12 mouse cellular contexts compared by ENCODE assay signal in the genomic region with DNA sequence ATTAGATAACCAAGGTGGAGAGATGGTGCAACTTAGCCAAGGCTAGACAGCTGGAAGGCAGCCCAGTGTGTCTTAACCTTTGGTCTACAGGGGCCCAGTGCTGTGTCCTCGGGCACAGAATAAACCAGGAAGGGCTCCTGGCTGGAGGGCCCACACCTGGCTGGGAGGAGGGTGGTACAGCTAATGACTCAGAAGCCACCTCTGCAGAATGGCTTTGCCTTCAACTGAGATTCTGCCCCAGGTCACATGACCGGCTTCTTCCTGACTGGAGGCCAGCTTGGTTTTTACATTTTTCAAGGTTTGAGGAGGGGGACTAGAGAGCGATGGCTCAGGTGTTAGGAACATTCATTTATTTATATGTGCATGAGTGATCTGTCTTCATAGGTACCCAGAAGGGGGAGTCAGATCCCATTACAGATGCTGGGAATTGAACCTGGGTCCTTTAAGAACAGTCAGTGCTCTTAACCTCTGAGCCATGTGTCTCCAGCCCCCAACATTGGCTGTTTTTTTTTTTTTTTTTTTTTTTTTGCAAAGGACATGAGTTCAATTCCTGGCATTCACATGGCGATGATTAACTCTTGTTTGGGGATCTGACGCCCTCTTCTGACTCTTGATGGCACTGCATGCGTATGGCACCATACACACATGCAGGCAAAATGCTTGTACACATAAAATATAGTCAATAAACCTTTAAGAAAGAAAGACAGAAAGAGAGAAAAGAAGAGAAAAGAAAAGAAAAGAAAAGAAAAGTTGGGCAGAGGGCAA. TPM values are rescaled to one million over a fixed set of nuclear protein-coding genes. Genes with fewer than 3 reads are reported as not detected.
DNase-seq lines count a peak whose midpoint lies in the region; ATAC-seq and TF ChIP-seq lines count a peak whose summit lies in the region.
"Had no signal": no experiment of that assay in that cellular context is flagged by ENCODE, and none has a peak within 500 bp of the region (broad histone marks: within the 10 kb centered on the region; RNA-seq: fewer than 3 reads in every experiment).

No protein-coding gene starts in this region.

- TF ChIP-seq POLR2A in lung, adult 2 months (IDR thresholded peaks at IDR 0.05; ENCODE audit: borderline replicate concordance, extremely low read depth, low read depth, low read length), result no peak
- no peak for TF ChIP-seq POLR2A in CH12.LX (IDR thresholded peaks at IDR 0.05; ENCODE audit: low read depth, low read length)

- no peak for DNase-seq in lung, adult 2 months
- DNase-seq in lung, postnatal 25 days (ENCODE audit: low spot score), result no peak
- DNase-seq in CH12.LX (ENCODE audit: extremely low read depth), result no peak
- no peak for DNase-seq in adrenal gland, postnatal 25 days
- DNase-seq in cerebellum, postnatal 14 days, result no peak
- no peak for DNase-seq in cerebellum, adult 11-12 months
- DNase-seq: gastrocnemius, postnatal 10 days; layer of hippocampus, adult 9-11 months had no signal

- dilution Hi-C loops in CH12.LX (cut with MboI; ENCODE audit: extremely low pct_ligation_motif_present, extremely low pct_unique_long_range_greater_than_20kb, low sequenced_read_pairs), result no loop called here

- H3K4me1 ChIP-seq in lung, adult 2 months (ENCODE audit: control insufficient read depth, insufficient read depth, low read length), result peaks cover 15% of the 10 kb centered on the region
- peaks cover 10 to 14% of the 10 kb centered on the region in 2 experiments for H3K4me1 ChIP-seq in CH12.LX (ENCODE audit: control insufficient read depth in 1 of 2, insufficient read depth in 2 of 2)
- peaks cover 92% of the 10 kb centered on the region for H3K4me1 ChIP-seq in erythroblast, embryonic 14.5 days (ENCODE audit: control insufficient read depth)

- TF ChIP-seq CTCF in lung, adult 2 months (IDR thresholded peaks at IDR 0.05; ENCODE audit: insufficient read depth, low read length), result peak; percentile 40
- peak; percentile 18 to 61; a peak in 3 of 4 replicates for TF ChIP-seq CTCF in CH12.LX (conservative IDR thresholded peaks at IDR 0.05 in 1 of 2, IDR thresholded peaks at IDR 0.05 in 1 of 2; ENCODE audit: low read depth in 2 of 2, low read length in 2 of 2)

- TF ChIP-seq EP300 in CH12.LX (IDR thresholded peaks at IDR 0.05; ENCODE audit: low read length), result no peak

- no peak overlapping the region for H3K4me3 ChIP-seq in lung, adult 2 months (replicated peaks; ENCODE audit: extremely low read depth, low read depth, low read length)
- no peak overlapping the region for H3K4me3 ChIP-seq in CH12.LX (replicated peaks in 1 of 3; ENCODE audit: low read depth in 2 of 3, low read length in 2 of 3, poor library complexity in 1 of 3)
- H3K4me3 ChIP-seq in erythroblast, embryonic 14.5 days (replicated peaks), result peak overlapping the region; percentile 52
- H3K4me3 ChIP-seq: hindbrain, embryonic 10.5 days; lung, embryonic 15.5 days had no signal

- no peak overlapping the region for H3K4me2 ChIP-seq in CH12.LX (ENCODE audit: insufficient read depth, low read depth, poor library complexity, severe bottlenecking)
- H3K4me2 ChIP-seq: lung, embryonic 15.5 days had no signal

- H3K27me3 ChIP-seq in CH12.LX (replicated peaks), result no peaks in the 10 kb centered on the region
- H3K27me3 ChIP-seq in erythroblast, embryonic 14.5 days (ENCODE audit: control insufficient read depth), result no peaks in the 10 kb centered on the region; the same call in 1 of the 2 replicates
- H3K27me3 ChIP-seq: lung, embryonic 15.5 days had no signal

- TF ChIP-seq RAD21 in CH12.LX (IDR thresholded peaks at IDR 0.05; ENCODE audit: low read depth, low read length), result peak; percentile 49

- H3K9ac ChIP-seq in CH12.LX (ENCODE audit: insufficient read depth, low read depth), result no peak overlapping the region
- H3K9ac ChIP-seq: lung, embryonic 15.5 days had no signal

- no peaks in the 10 kb centered on the region for H3K9me3 ChIP-seq in CH12.LX (replicated peaks; ENCODE audit: low read length)
- H3K9me3 ChIP-seq in erythroblast, embryonic 14.5 days (ENCODE audit: control insufficient read depth, low read length), result no peaks in the 10 kb centered on the region
- H3K9me3 ChIP-seq: hindbrain, embryonic 10.5 days; lung, embryonic 15.5 days had no signal

- peak; percentile 49; the same call in 1 of the 2 replicates for ATAC-seq in megakaryocyte progenitor cell, adult 5-6 weeks (replicated peaks; ENCODE audit: poor library complexity)

- no peaks in the 10 kb centered on the region; the same call in 1 of the 2 replicates for H3K79me2 ChIP-seq in CH12.LX (replicated peaks; ENCODE audit: control insufficient read depth, extremely low read depth, insufficient read depth, poor library complexity, severe bottlenecking)

- in situ Hi-C loops in CH12.LX (cut with MboI; ENCODE audit: low pct_ligation_motif_present, low pct_unique_long_range_greater_than_20kb, low sequenced_read_pairs), result no loop called here

- H3K27ac ChIP-seq in CH12.LX (ENCODE audit: insufficient read depth, low read depth), result no peak overlapping the region
- H3K27ac ChIP-seq: hindbrain, embryonic 10.5 days; lung, embryonic 15.5 days had no signal

- peaks cover 68 to 89% of the 10 kb centered on the region in 2 experiments for H3K36me3 ChIP-seq in CH12.LX (replicated peaks in 1 of 2; ENCODE audit: control insufficient read depth in 1 of 2, insufficient read depth in 1 of 2, low read length in 1 of 2)
- peaks cover 100% of the 10 kb centered on the region for H3K36me3 ChIP-seq in erythroblast, embryonic 14.5 days (ENCODE audit: control insufficient read depth)

- 82% methylated on average over 6 of the region's 6 CpGs for WGBS in lung, adult 2 months

TF ChIP-seq in CH12.LX, 34 proteins besides CTCF, POLR2A, EP300 and RAD21:
- TF ChIP-seq ZNF384 (IDR thresholded peaks at IDR 0.05; ENCODE audit: low read depth, low read length), result peak; percentile 74
- TF ChIP-seq USF2 (conservative IDR thresholded peaks at IDR 0.05; ENCODE audit: low read depth, low read length), result 0 out of 2 replicates have a peak, but pooled peaks have one; percentile 9
- TF ChIP-seq ETS1 (conservative IDR thresholded peaks at IDR 0.05; ENCODE audit: low read depth, low read length), result no peak
- peak; percentile 45 for TF ChIP-seq SMC3 (IDR thresholded peaks at IDR 0.05; ENCODE audit: low read depth, low read length)

RNA-seq across cellular contexts. Expression of gene E2f2, which starts 17.0 kb away (rescaled TPM):
- 8.9 and 11.2 TPM in 2 replicates for polyA plus RNA-seq in lung, adult 2 months (2012; rRNA removed)
- 7.2 and 7.6 TPM in 2 replicates for total RNA-seq in CH12.LX (2012; rRNA removed)
- total RNA-seq in CH12.LX (2014; rRNA removed), result 4.4 and 4.9 TPM in 2 replicates
- 3.9 and 6.1 TPM in 2 replicates for polyA plus RNA-seq in CH12.LX (2012; ENCODE audit: insufficient read length, low read depth)
- polyA plus RNA-seq in erythroblast, embryonic 14.5 days (2012), result 108 and 119 TPM in 2 replicates
- total RNA-seq in megakaryocyte progenitor cell, adult 5-6 weeks (2015), result 5.6 and 7.5 TPM in 2 replicates
- total RNA-seq in megakaryocyte progenitor cell, adult 5-6 weeks (2017), result 5.9 and 6.1 TPM in 2 replicates
- total RNA-seq in adrenal gland, postnatal 25 days (2021), result 4.1 and 4.8 TPM in 2 replicates

RNA-seq across cellular contexts. Expression of gene Asap3, which starts 17.0 kb away (rescaled TPM):
- polyA plus RNA-seq in lung, adult 2 months (2012; rRNA removed), result 8.7 and 9.3 TPM in 2 replicates
- total RNA-seq in CH12.LX (2012; rRNA removed), result 0.08 TPM in 2 replicates
- not detected in 2 replicates for total RNA-seq in CH12.LX (2014; rRNA removed)
- 0.07 TPM in 1 of 2 replicates, not detected in the other for polyA plus RNA-seq in CH12.LX (2012; ENCODE audit: insufficient read length, low read depth)
- polyA plus RNA-seq in erythroblast, embryonic 14.5 days (2012), result 0.01 TPM in 2 replicates
- not detected in 2 replicates for total RNA-seq in megakaryocyte progenitor cell, adult 5-6 weeks (2015)
- not detected in 2 replicates for total RNA-seq in megakaryocyte progenitor cell, adult 5-6 weeks (2017)
- 1.8 and 2.8 TPM in 2 replicates for total RNA-seq in adrenal gland, postnatal 25 days (2021)

RNA-seq across cellular contexts. Expression of gene Id3, which starts 45.9 kb away (rescaled TPM):
- 390 and 505 TPM in 2 replicates for polyA plus RNA-seq in lung, adult 2 months (2012; rRNA removed)
- 41.1 and 85.5 TPM in 2 replicates for total RNA-seq in CH12.LX (2012; rRNA removed)
- total RNA-seq in CH12.LX (2014; rRNA removed), result 96.0 and 116 TPM in 2 replicates
- polyA plus RNA-seq in CH12.LX (2012; ENCODE audit: insufficient read length, low read depth), result 17.6 and 18.3 TPM in 2 replicates
- 0.38 and 0.54 TPM in 2 replicates for polyA plus RNA-seq in erythroblast, embryonic 14.5 days (2012)
- total RNA-seq in megakaryocyte progenitor cell, adult 5-6 weeks (2015), result 0.44 and 1.4 TPM in 2 replicates
- total RNA-seq in megakaryocyte progenitor cell, adult 5-6 weeks (2017), result 1.0 and 2.4 TPM in 2 replicates
- total RNA-seq in adrenal gland, postnatal 25 days (2021), result 59.6 and 78.0 TPM in 2 replicates

RNA-seq across cellular contexts. Expression of gene Tcea3, which starts 58.4 kb away (rescaled TPM):
- polyA plus RNA-seq in lung, adult 2 months (2012; rRNA removed), result 7.0 and 13.3 TPM in 2 replicates
- not detected in 2 replicates for total RNA-seq in CH12.LX (2012; rRNA removed)
- total RNA-seq in CH12.LX (2014; rRNA removed), result not detected in 2 replicates
- not detected in 2 replicates for polyA plus RNA-seq in CH12.LX (2012; ENCODE audit: insufficient read length, low read depth)
- not detected in 2 replicates for polyA plus RNA-seq in erythroblast, embryonic 14.5 days (2012)
- total RNA-seq in megakaryocyte progenitor cell, adult 5-6 weeks (2015), result 0.10 TPM in 1 of 2 replicates, not detected in the other
- total RNA-seq in megakaryocyte progenitor cell, adult 5-6 weeks (2017), result 0.33 and 0.41 TPM in 2 replicates
- total RNA-seq in adrenal gland, postnatal 25 days (2021), result 2.3 TPM in 2 replicates

Comparison
In these comparisons a context has a peak if more than half of its experiments do, and no peak if none do; other contexts are left out.
1. RNA of gene Id3, which starts 45.9 kb away (total RNA-seq): 41.1 to 116 TPM in CH12.LX and 59.6 to 78.0 TPM in adrenal gland, postnatal 25 days; 0.44 to 2.4 TPM in megakaryocyte progenitor cell, adult 5-6 weeks; every median in the first group is over 10 times any median in the second.